Mouse (Mus musculus) lung, postnatal 0 days (tissue): Measurements from ENCODE around the gene Pms1.

Source experiments
- CTCF ChIP-seq: IDR thresholded peaks from 2 replicates; pipeline ENCODE4 v1.5.1; 2016; ENCODE audit warnings: antibody characterized with exemption, mild to moderate bottlenecking
- EP300 ChIP-seq: IDR thresholded peaks from 2 replicates; pipeline ENCODE4 v1.6.1; 2016; ENCODE audit warnings: antibody characterized with exemption, mild to moderate bottlenecking, control low read depth

- TF ChIP-seq CTCF (no peak), EP300 (no peak)
Observed at GRCm38 (mm10) chr1:53187536-53187935, 109.3 kb downstream of the Pms1 start, which contains the start of gene 1700019A02Rik.
